Mouse (Mus musculus) G1E (cell line): ENCODE data around the gene Cntln. TPM values are rescaled to one million over a fixed set of nuclear protein-coding genes. Genes with fewer than 3 reads are reported as not detected.

Source experiments
- ATAC-seq: 2 replicates; pipeline ENCODE4 v1.8.0; 2016; ENCODE audit warnings: mild to moderate bottlenecking; ENCODE audit not compliant: insufficient number of reproducible peaks, poor library complexity, low FRiP score, severe bottlenecking; ENCODE audit errors: extremely low read depth
- DNase-seq: peaks from one replicate; pipeline ENCODE4 v3.0.0; 2012; ENCODE audit warnings: low spot score
- H3K27me3 ChIP-seq: 2 replicates; pipeline ENCODE4 v1.6.1; 2012; ENCODE audit warnings: mild to moderate bottlenecking, low read length, inconsistent platforms; ENCODE audit not compliant: insufficient read depth
- H3K36me3 ChIP-seq: replicated peaks from 2 replicates; pipeline ENCODE3; 2012; ENCODE audit warnings: mild to moderate bottlenecking, inconsistent platforms
- H3K4me1 ChIP-seq: 2 replicates; pipeline ENCODE4 v1.6.1; 2012; ENCODE audit warnings: low read depth, low read length, inconsistent platforms, mixed read lengths; ENCODE audit not compliant: insufficient read depth
- H3K4me3 ChIP-seq: 2 replicates; pipeline ENCODE4 v1.5.1; 2012; ENCODE audit warnings: low read depth, mild to moderate bottlenecking, inconsistent platforms, low read length, moderate library complexity, mixed read lengths
- H3K9me3 ChIP-seq: replicated peaks from 2 replicates; pipeline ENCODE4 v1.6.1; 2012; ENCODE audit warnings: inconsistent platforms
- CTCF ChIP-seq: IDR thresholded peaks from 2 replicates; pipeline ENCODE4 v1.5.1; 2012; ENCODE audit warnings: low read depth, low read length, inconsistent platforms, mixed read lengths
- GATA1 ChIP-seq: IDR thresholded peaks from 2 replicates; pipeline ENCODE4 v1.6.1; 2012; ENCODE audit warnings: borderline replicate concordance, low read length, inconsistent platforms, mixed read lengths
- GATA2 ChIP-seq: IDR thresholded peaks from 2 replicates; pipeline ENCODE4 v1.6.1; 2012; ENCODE audit warnings: low read depth, low read length, inconsistent platforms, borderline replicate concordance
- POLR2AphosphoS5 ChIP-seq: IDR thresholded peaks from 2 replicates; pipeline ENCODE4 v1.6.1; 2012; ENCODE audit warnings: low read depth, low read length, inconsistent platforms; ENCODE audit not compliant: insufficient replicate concordance
- TAL1 ChIP-seq: conservative IDR thresholded peaks from 2 replicates; pipeline ENCODE4 v1.6.1; 2012; ENCODE audit warnings: low read depth, low read length, inconsistent platforms, mixed read lengths
- polyA plus RNA-seq: library from polyadenylated mRNA; stranded (reverse); fragments of >175 nt; gene quantifications from 2 replicates; pipeline ENCODE4 v1.2.3, GENCODE M21; 2012
- total RNA-seq, 2 experiments: library from RNA; stranded (forward) in 1 of 2; stranded (reverse) in 1 of 2; fragments of 200-1000 nt in 1 of 2; fragments of >200 nt in 1 of 2; fragmentation: Nextera tagmentation in 1 of 2; gene quantifications; 2 replicates each; pipeline ENCODE4 v1.2.3; 2014 to 2017

Cntln gene
- total and polyA plus RNA-seq, 3 experiments: 0.05 to 1.9 TPM; not detected in 1

DNA sequence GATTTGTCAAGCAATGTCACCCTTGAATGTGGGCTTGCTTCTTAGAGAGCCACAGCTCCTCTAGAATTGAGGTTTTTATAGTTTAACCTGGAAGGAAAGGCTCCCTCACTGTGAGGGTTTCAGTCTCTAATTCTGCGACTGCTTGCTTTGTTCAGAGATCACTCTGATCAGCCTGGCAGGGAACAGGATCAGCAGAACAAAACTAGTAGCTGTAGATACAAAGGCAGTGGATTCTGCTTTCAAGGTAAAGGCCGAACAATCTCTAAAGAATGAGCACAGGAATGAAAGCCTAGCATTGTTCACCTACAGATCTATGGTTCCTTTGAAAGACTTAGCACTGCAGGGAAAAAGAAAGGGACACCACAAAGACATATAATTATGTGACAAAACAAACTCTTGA lies 161.6 kb downstream of the Cntln start:
- no peak for TF ChIP-seq TAL1
- no peak for TF ChIP-seq POLR2AphosphoS5
- TF ChIP-seq GATA1: no peak
- no peak for TF ChIP-seq CTCF
- no peak for TF ChIP-seq GATA2
- DNase-seq: no peak
- Histone ChIP-seq H3K4me3 (no peak overlapping the region), H3K4me1 (no peaks in the 10 kb centered on the region), H3K9me3 (peaks cover 2% of the 10 kb centered on the region; the same call in 1 of the 2 replicates), H3K27me3 (no peaks in the 10 kb centered on the region), H3K36me3 (no peaks in the 10 kb centered on the region)
- ATAC-seq: no peak

DNA sequence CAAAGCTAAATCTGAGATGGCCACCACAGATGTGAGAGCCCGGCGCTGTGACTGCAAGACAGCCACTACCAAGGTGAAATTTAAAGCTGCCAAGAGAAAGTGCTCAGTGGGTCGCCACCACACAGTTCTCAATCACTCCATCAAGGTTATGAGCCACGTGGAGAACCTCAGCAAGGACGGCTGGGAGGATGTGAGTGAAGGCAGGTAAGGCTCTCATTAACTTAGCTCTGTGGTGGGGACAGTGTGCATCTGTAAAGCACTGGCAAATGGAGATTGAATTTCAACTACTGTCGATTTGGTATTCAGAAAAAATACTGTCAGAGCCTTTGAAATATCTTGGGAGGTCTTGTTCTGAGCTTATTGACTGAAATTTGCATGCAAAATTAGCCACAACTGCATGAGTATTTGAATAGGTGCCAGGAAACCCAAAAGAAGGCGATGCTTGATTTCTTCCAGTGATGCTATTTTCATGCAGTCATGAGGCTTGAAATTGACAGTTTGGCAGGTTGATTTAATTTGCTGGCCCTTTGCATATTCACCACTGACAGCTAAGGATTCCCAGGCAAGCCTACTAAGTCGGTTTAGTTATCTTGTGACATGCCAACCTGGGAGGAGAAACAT lies 165.9 kb downstream of the Cntln start:
- H3K9me3 ChIP-seq: peaks cover 7% of the 10 kb centered on the region
- DNase-seq (no peak), ATAC-seq (no peak)
- H3K4me1 ChIP-seq: no peaks in the 10 kb centered on the region
- H3K36me3 ChIP-seq: no peaks in the 10 kb centered on the region
- H3K4me3 ChIP-seq: no peak overlapping the region
- TF ChIP-seq GATA2 (no peak), CTCF (no peak), POLR2AphosphoS5 (no peak), TAL1 (no peak), GATA1 (no peak)
- no peaks in the 10 kb centered on the region for H3K27me3 ChIP-seq

DNA sequence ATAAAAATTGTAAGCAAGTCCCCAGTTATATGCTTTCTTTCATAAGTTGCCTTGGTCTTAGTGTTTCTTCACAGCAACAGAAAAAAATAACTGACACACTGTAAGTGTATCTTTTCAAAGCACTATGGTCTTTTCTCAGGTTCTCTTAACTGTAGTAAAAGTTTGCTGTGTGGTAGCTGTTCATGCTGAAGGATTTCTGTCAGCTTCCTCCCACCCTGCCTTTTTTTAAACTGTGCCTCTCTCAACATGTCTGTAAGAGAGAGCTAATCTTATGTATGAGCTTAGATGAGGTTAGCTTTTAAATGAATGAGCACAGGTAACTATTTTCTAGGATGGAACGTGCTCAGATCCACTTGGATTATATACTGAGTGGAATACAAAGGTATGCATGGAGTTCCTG lies 170.5 kb downstream of the Cntln start:
- Histone ChIP-seq H3K4me1 (no peaks in the 10 kb centered on the region), H3K9me3 (peaks cover 16% of the 10 kb centered on the region), H3K4me3 (no peak overlapping the region), H3K27me3 (no peaks in the 10 kb centered on the region), H3K36me3 (no peaks in the 10 kb centered on the region)
- no peak for TF ChIP-seq TAL1
- TF ChIP-seq POLR2AphosphoS5: no peak
- TF ChIP-seq GATA1: no peak
- no peak for TF ChIP-seq GATA2
- TF ChIP-seq CTCF: no peak
- no peak for ATAC-seq
- DNase-seq: no peak

DNA sequence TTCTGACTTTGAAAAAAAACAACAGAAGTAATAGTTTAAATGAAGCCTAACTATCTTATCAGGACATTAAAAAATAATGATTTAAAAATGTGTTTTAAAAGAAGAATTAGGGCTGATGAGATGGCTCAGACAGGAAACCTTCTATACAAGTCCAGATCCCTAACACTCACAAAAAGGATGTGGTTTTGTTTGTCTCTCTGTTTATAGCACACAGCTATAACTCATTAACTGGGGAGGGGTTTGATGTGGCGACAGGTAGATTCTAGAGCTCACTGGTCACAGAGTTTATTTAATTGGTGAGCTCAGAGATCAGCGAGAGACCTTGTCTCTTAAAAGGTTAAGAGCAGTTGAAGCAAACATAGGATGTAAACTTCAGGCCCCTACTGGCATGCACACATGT lies 175.5 kb downstream of the Cntln start:
- H3K4me3 ChIP-seq: no peak overlapping the region
- no peak for DNase-seq
- no peaks in the 10 kb centered on the region for H3K36me3 ChIP-seq
- H3K9me3 ChIP-seq: peaks cover 11% of the 10 kb centered on the region; the same call in 1 of the 2 replicates
- H3K4me1 ChIP-seq: no peaks in the 10 kb centered on the region
- H3K27me3 ChIP-seq: no peaks in the 10 kb centered on the region
- no peak for TF ChIP-seq GATA2
- TF ChIP-seq GATA1: no peak
- no peak for TF ChIP-seq POLR2AphosphoS5
- TF ChIP-seq CTCF: no peak
- TF ChIP-seq TAL1: no peak
- ATAC-seq: no peak

DNA sequence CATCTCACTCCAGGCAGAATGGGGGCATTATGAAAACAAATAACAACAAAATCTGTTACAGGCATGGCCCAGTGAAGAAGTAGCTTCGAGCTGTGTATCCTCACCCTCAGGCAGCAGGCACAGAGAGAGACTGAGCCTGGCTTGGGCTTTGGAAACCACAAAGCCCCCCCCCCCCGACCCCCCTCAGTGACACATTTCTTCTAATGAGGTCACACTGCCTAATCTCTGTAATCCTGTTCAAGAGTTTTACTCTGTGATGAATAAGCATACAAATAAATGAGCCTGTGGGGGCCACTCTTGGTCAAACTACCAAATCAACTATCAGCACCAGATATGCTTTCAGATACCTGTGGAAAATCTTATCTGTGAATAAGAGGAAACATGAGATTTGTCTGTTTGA lies 177.6 kb downstream of the Cntln start:
- DNase-seq (no peak), ATAC-seq (no peak)
- H3K9me3 ChIP-seq: peaks cover 7% of the 10 kb centered on the region; the same call in 1 of the 2 replicates
- no peaks in the 10 kb centered on the region for H3K4me1 ChIP-seq
- H3K4me3 ChIP-seq: no peak overlapping the region
- no peaks in the 10 kb centered on the region for H3K36me3 ChIP-seq
- TF ChIP-seq GATA2: no peak
- no peak for TF ChIP-seq CTCF
- no peak for TF ChIP-seq POLR2AphosphoS5
- no peak for TF ChIP-seq GATA1
- no peak for TF ChIP-seq TAL1
- H3K27me3 ChIP-seq: no peaks in the 10 kb centered on the region

DNA sequence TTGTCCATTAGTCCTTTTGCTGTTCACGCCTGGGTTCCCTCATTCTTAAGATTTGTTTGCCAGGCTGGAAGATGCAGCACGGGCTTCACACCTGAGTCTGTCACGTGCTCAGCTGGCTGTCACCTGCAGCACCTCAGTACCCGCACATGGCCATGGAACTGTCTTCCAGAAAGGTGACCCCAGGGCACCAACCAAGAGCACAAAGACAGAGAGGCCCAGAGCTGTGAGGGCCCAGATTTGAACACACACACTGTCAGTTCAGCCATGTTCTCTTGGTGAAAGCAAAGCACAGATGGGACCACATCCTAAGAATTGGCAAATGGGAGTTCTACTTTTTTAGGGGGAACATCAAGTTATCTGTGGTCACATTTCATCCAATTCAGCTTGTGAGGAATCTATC lies 211.9 kb downstream of the Cntln start:
- ATAC-seq (no peak), DNase-seq (no peak)
- Histone ChIP-seq H3K36me3 (no peaks in the 10 kb centered on the region), H3K27me3 (no peaks in the 10 kb centered on the region), H3K4me3 (no peak overlapping the region), H3K9me3 (0 out of 2 replicates have a peak, but pooled peaks cover 2% of the 10 kb centered on the region), H3K4me1 (no peaks in the 10 kb centered on the region)
- TF ChIP-seq CTCF (no peak), GATA2 (no peak), GATA1 (no peak), POLR2AphosphoS5 (no peak), TAL1 (no peak)
